Mouse (Mus musculus): ENCODE measurements around the gene 6330403K07Rik.

6330403K07Rik gene

DNA sequence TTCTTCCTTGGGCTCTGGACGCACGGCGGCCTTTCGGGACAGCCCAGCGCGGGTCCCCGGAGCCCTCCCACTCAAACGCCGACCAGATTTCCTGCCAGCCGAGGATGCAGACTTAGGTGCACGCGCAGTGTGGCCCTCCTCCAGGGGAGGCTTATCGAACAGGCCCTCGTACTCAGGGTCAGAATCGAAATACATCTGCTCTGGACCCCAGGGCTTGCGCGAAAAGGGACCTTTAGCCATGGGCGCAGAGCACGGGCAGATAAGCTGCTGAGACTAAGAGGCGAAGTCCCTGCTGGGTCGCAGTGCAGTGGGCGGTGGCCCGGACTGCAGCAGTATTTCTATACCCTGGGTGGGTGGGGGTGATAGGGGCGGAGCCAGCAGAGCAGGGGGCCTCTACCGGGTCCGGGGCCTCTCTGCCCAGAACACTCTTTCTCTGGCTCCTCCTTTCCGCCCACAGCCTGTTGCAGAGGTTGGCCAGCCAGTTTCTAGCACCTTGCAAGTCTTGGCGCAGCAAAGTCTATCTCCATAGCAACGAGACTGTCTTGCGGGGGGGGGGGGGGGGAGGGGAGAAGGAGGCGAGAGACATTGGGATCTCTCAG lies at the start of gene 6330403K07Rik:
Gene 6330403K07Rik (minus strand): TSS at position 351 of the 599 bp plus-strand sequence.
- POLR2A ChIA-PET, result interaction anchor here (0.5 to 7.7 kb wide), 13 partner anchors 14 to 327 kb away, joined by 3 to 84 read pairs (median 4); partner anchors contain the start of genes Derl2 (in 4 of the 4), Mis12 (in 4 of the 4), Dhx33 (in 1 of the 4) and Nup88 (in 1 of the 4)
- CTCF ChIA-PET, result interaction anchor here in 2 of 4 experiments (0.5 to 0.7 kb wide), 3 partner anchors 67 to 1257 kb away, joined by 3 to 7 read pairs (median 4); no protein-coding TSS in a partner anchor

GRCm38 (mm10) chr11:71076342-71076741 lies 43.0 kb upstream of the 6330403K07Rik start:
- CTCF ChIA-PET, result no interaction called here
- POLR2A ChIA-PET, result no interaction called here

DNA sequence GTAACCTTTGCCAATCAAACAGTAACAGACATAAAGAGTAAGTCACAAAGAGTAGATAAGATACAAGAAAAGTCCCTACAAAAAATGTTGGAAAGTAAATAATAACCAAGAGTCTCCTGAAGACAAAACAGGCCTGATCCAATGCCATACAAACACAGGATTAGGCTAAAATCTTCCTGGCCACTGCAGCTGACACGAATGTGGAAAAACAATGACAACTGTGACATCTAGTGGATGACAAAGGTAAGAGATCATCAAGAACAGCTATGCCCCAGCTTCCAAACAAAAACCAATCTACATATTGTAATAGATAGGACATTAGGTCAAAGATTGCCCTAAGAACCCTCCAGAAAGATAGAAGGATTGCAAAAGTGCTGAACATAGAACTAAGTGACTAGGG lies 19.2 kb upstream of the 6330403K07Rik start:
- POLR2A ChIA-PET, result interaction anchor here in 2 of 4 experiments (1.0 to 1.4 kb wide), 2 partner anchors 33 to 600 kb away, joined by 3 to 4 read pairs; partner anchors contain the start of genes Derl2 (in 1 of the 2) and Mis12 (in 1 of the 2)
- CTCF ChIA-PET, result interaction anchor here in 2 of 4 experiments (0.6 to 2.3 kb wide), 4 partner anchors 151 to 423 kb away, joined by 4 to 12 read pairs (median 4); no protein-coding TSS in a partner anchor

DNA sequence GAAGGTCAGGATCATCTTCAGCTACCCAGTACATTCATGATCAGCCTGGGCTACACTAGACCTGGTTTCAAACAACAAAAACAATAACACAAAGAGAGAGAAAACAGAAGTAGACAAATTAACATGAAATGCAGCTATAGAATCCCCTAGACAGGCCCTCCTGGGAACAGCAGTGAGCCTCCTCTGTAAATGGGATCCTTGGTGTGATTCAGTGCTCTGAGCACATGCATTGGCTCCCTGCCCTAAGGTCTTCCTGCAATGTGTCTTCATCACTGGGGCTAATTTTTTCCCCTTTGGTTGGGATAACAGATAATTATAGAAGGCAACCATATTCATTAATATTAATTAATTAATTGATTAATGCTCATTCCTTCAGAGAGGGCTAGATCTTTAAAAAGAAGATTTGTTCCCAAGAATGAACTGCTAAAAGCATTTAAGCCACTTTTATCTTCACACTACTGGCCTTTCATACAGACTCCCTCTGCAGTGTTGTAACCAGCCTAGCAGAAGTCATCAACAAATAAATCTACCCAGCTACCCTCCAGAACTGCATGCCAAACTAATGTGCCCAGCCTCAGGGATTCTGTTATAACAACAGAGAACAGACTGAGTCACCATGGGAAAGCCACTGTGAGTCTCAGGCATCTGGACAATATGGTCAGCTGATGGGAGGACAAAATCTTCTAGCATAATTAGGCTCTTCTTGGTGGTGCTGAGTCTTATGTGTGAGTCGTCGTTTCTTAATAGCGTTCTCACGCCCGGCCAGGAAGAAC lies 6.4 kb upstream of the 6330403K07Rik start:
- ChIA-PET POLR2A (no interaction called here), CTCF (no interaction called here)

DNA sequence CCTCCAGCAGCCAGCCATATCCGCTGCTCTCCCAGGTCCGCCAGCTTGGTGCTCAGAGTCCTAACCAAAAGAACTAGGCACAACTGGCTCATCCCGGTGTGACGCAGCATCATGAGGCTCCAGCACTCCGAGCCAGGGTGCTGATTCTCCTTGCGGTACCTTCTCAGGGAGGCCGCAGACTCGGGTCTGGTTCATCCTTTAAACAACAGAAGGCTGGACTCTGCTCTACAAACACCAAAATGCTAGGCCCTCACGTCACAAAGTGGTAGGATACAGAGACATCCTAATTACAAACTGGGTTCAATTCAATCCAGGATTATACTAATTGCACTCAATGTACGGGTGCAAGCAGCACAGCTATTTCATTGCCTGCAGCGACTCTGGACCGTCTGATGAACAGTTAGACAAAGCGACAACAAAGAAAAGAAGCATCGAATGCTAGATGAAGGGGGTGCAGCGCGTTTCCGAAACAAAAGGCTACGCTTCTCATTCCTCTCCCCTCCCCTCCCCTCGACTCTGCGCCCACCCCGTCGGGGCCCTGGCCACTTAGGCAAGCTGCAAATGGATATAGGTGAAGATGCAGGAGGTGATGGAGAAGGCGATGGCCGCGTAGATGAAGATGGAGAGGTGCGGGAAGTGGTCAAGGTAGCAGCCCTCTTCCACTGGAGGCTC lies 686 bp downstream of the 6330403K07Rik start:
- POLR2A ChIA-PET, result interaction anchor here (1.0 to 7.7 kb wide), 8 partner anchors 13 to 29 kb away, joined by 3 to 84 read pairs (median 6); partner anchors contain the start of genes Derl2 (in 4 of the 4), Mis12 (in 4 of the 4) and Dhx33 (in 2 of the 4)
- CTCF ChIA-PET, result no interaction called here

DNA sequence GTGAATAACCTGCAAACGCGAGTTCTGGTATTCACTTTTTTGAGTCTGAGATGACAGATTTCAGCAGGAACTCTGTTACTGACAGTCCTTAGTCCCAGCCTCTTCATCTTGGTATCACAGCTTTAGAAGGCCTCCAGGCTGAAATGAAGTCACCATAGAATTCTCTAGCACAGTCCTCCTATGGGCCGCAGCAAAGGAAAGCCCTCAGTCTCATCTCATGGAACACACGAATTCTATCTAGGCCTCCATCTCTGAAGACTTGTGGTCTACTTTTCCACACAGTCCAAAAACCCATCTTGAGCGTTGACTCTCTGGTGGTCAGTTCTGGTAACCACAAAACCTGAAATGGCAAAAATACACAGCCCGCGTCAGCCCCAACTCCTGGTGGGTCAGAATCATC lies 1.2 kb downstream of the 6330403K07Rik start:
- ChIA-PET CTCF (interaction anchor here in 1 of 4 experiments (0.5 kb wide), 1 partner anchor 619 kb away, joined by 4 read pairs; no protein-coding TSS in a partner anchor), POLR2A (interaction anchor here (1.0 to 7.7 kb wide), 10 partner anchors 12 to 65 kb away, joined by 3 to 84 read pairs (median 6); partner anchors contain the start of genes Derl2 (in 4 of the 4), Mis12 (in 4 of the 4), Dhx33 (in 2 of the 4) and Nup88 (in 1 of the 4))

- ChIA-PET POLR2A (interaction anchor here in 3 of 4 experiments (0.6 to 7.7 kb wide), 8 partner anchors 10 to 1177 kb away, joined by 3 to 84 read pairs (median 4); partner anchors contain the start of genes Derl2 (in 3 of the 3), Mis12 (in 3 of the 3), C1qbp (in 1 of the 3) and Nup88 (in 1 of the 3)), CTCF (no interaction called here)
Observed at GRCm38 (mm10) chr11:71029403-71030118, 3.8 kb downstream of the 6330403K07Rik start.

- POLR2A ChIA-PET, result interaction anchor here in 3 of 4 experiments (0.8 to 7.7 kb wide), 6 partner anchors 9 to 73 kb away, joined by 3 to 84 read pairs (median 5); partner anchors contain the start of genes Derl2 (in 2 of the 3), Mis12 (in 2 of the 3), Nup88 (in 1 of the 3) and Rpain (in 1 of the 3)
Observed at GRCm38 (mm10) chr11:71028280-71028679, 5.0 kb downstream of the 6330403K07Rik start.

GRCm38 (mm10) chr11:71019201-71020068 lies 13.9 kb downstream of the 6330403K07Rik start, which contains the start of the genes Mis12 and Derl2:
Gene Mis12, plus strand, starts transcription at chr11:71019611.
Gene Derl2, minus strand, starts transcription at chr11:71019841.
- ChIA-PET CTCF (interaction anchor here in 2 of 4 experiments (0.8 to 1.5 kb wide), 5 partner anchors 10 to 587 kb away, joined by 3 to 5 read pairs (median 4); partner anchors contain the start of genes Arrb2 (in 1 of the 2), Nup88 (in 1 of the 2) and Rpain (in 1 of the 2)), POLR2A (interaction anchor here (0.6 to 9.3 kb wide), 87 partner anchors 8 to 1946 kb away, joined by 3 to 156 read pairs (median 5); partner anchors contain the start of genes Dhx33 (in 4 of the 4), 6330403K07Rik (in 3 of the 4), C1qbp (in 3 of the 4) and Nup88 (in 3 of the 4))

More at GRCm38 (mm10) chr11:71028280-71028679, 5.0 kb downstream of the 6330403K07Rik start:
- CTCF ChIA-PET, result no interaction called here

GRCm38 (mm10) chr11:71018416-71019200 lies 14.7 kb downstream of the 6330403K07Rik start:
- ChIA-PET CTCF (interaction anchor here in 1 of 4 experiments (0.8 to 1.0 kb wide), 3 partner anchors 10 to 586 kb away, joined by 3 to 4 read pairs (median 4); partner anchors contain the start of gene Arrb2), POLR2A (interaction anchor here (0.6 to 9.3 kb wide), 76 partner anchors 9 to 1947 kb away, joined by 3 to 156 read pairs (median 5); partner anchors contain the start of genes Dhx33 (in 4 of the 4), 6330403K07Rik (in 3 of the 4), C1qbp (in 3 of the 4) and Nup88 (in 3 of the 4))

GRCm38 (mm10) chr11:71017051-71017450 lies 16.3 kb downstream of the 6330403K07Rik start:
- ChIA-PET CTCF (interaction anchor here in 2 of 4 experiments (0.6 to 1.1 kb wide), 2 partner anchors 13 to 200 kb away, joined by 3 to 5 read pairs; partner anchors contain the start of gene Dhx33 (in 1 of the 2)), POLR2A (interaction anchor here in 3 of 4 experiments (0.6 to 9.3 kb wide), 10 partner anchors 11 to 48 kb away, joined by 3 to 156 read pairs (median 18); partner anchors contain the start of genes Dhx33 (in 3 of the 3), 6330403K07Rik (in 2 of the 3) and C1qbp (in 1 of the 3))

DNA sequence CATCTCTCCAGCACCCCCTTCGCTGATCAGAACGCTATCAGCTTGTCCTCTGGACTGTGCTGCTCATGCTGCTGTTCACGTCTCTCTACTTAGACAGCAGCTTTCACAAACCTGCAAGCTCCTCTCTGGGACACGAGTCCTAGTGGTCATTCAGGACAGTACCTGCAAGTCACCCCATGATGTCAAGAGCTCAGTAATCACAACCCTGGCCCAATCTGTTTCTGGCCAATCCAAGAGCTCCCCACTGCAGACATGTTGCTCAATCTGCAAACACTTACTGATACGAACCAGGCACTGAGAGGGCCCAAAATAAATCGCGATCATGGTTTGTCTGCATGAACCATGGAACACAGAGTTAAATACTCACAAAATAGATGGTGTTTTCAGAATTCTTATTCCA lies 20.6 kb downstream of the 6330403K07Rik start:
- POLR2A ChIA-PET, result interaction anchor here in 3 of 4 experiments (0.5 to 9.3 kb wide), 14 partner anchors 7 to 1520 kb away, joined by 3 to 156 read pairs (median 4); partner anchors contain the start of genes C1qbp (in 1 of the 3), Derl2 (in 1 of the 3), Dhx33 (in 1 of the 3) and Mis12 (in 1 of the 3)
- CTCF ChIA-PET, result no interaction called here

DNA sequence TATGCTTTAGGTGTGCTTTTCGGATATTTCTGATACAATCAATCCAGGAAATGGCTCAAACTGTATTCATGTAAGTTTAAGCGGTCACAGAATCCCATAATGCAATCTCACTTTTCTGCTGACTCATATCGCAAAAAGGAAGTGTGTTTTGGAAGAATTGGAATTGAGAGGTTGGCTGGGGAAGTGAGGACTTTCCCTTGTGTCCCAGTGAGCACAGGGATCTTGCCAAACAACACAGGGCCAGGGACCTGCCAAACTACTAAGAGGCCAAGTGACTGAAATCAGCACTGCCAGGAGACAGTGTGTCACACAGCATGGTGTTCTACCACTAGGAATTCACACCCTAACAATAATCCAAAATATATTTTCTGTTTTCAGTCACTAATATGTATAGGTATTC lies 25.0 kb downstream of the 6330403K07Rik start:
- ChIA-PET POLR2A (interaction anchor here in 3 of 4 experiments (0.8 to 10.0 kb wide), 6 partner anchors 8 to 43 kb away, joined by 3 to 156 read pairs (median 6); partner anchors contain the start of genes Derl2 (in 3 of the 3), Mis12 (in 2 of the 3) and Nup88 (in 1 of the 3)), CTCF (interaction anchor here in 2 of 4 experiments (1.0 to 1.2 kb wide), 2 partner anchors 11 to 58 kb away, joined by 3 read pairs; partner anchors contain the start of gene Mis12 (in 1 of the 2))

DNA sequence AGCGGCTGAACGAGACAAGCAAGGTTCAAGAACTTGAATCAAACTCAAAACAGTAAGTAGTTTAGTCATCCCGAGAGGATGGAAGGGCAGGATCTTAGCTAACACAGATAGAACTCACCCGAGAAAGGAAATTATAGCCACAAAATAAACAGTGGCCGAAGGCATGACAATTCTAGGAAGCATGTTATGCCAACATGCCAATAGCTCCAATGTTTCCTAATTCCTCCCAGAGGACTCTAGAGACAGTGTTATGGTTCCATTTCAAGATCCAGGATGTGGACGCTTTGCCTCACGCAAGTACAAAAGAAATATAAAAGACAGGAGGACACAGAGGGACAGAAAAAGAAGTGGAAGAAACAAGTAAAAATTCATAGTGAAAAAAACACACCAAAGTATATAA lies 25.5 kb downstream of the 6330403K07Rik start:
- POLR2A ChIA-PET, result interaction anchor here (0.6 to 10.0 kb wide), 7 partner anchors 9 to 361 kb away, joined by 3 to 156 read pairs (median 3); partner anchors contain the start of genes Derl2 (in 4 of the 4), Mis12 (in 4 of the 4), Rnf167 (in 1 of the 4) and Slc25a11 (in 1 of the 4)
- CTCF ChIA-PET, result no interaction called here
